Mouse (Mus musculus): ENCODE data around the gene Gm9964. TPM values are rescaled to one million over a fixed set of nuclear protein-coding genes. Genes with fewer than 3 reads are reported as not detected.

Gm9964 gene
- total and polyA plus RNA-seq, 2 experiments: not detected

GRCm38 (mm10) chr11:79293025-79293424 lies 3.7 kb downstream of the Gm9964 start:
- TF ChIP-seq POLR2A (IDR thresholded peaks at IDR 0.05; ENCODE audit: extremely low read depth, insufficient read depth, low read length): no peak
- TF ChIP-seq CTCF (IDR thresholded peaks at IDR 0.05; ENCODE audit: low read depth, low read length): no peak
- Histone ChIP-seq H3K9ac (ENCODE audit: low read depth, low read length) (no peak overlapping the region), H3K4me1 (ENCODE audit: control insufficient read depth, insufficient read depth, low read length) (peaks cover 11% of the 10 kb centered on the region), H3K79me2 (ENCODE audit: control insufficient read depth, insufficient read depth, low read length) (no peaks in the 10 kb centered on the region), H3K27ac (replicated peaks; ENCODE audit: insufficient read depth, low read depth, low read length) (no peak overlapping the region), H3K36me3 (ENCODE audit: control insufficient read depth, insufficient read depth, low read length) (no peaks in the 10 kb centered on the region), H3K27me3 (ENCODE audit: control insufficient read depth, insufficient read depth, low read length) (no peaks in the 10 kb centered on the region), H3K4me3 (ENCODE audit: insufficient read depth, low read depth, low read length) (no peak overlapping the region)
- no peak for DNase-seq (ENCODE audit: extremely low read depth, low read depth, low spot score)
- WGBS: 80% methylated on average over 3 of the region's 3 CpGs

- Histone ChIP-seq H3K27me3 (ENCODE audit: control insufficient read depth, insufficient read depth, low read length) (no peaks in the 10 kb centered on the region), H3K9ac (ENCODE audit: low read depth, low read length) (no peak overlapping the region), H3K27ac (replicated peaks; ENCODE audit: insufficient read depth, low read depth, low read length) (no peak overlapping the region), H3K4me3 (ENCODE audit: insufficient read depth, low read depth, low read length) (no peak overlapping the region), H3K4me1 (ENCODE audit: control insufficient read depth, insufficient read depth, low read length) (peaks cover 19% of the 10 kb centered on the region), H3K79me2 (ENCODE audit: control insufficient read depth, insufficient read depth, low read length) (no peaks in the 10 kb centered on the region), H3K36me3 (ENCODE audit: control insufficient read depth, insufficient read depth, low read length) (no peaks in the 10 kb centered on the region)
- TF ChIP-seq POLR2A (IDR thresholded peaks at IDR 0.05; ENCODE audit: extremely low read depth, insufficient read depth, low read length) (no peak), CTCF (IDR thresholded peaks at IDR 0.05; ENCODE audit: low read depth, low read length) (no peak)
- 91% methylated on average over 3 of the region's 3 CpGs for WGBS
- no peak for DNase-seq (ENCODE audit: extremely low read depth, low read depth, low spot score)
Observed at GRCm38 (mm10) chr11:79292130-79292529, 4.6 kb downstream of the Gm9964 start.

GRCm38 (mm10) chr11:79291651-79292050 lies 5.1 kb downstream of the Gm9964 start:
- TF ChIP-seq CTCF (IDR thresholded peaks at IDR 0.05; ENCODE audit: low read depth, low read length): no peak
- TF ChIP-seq POLR2A (IDR thresholded peaks at IDR 0.05; ENCODE audit: extremely low read depth, insufficient read depth, low read length): no peak
- DNase-seq (ENCODE audit: extremely low read depth, low read depth, low spot score): no peak

GRCm38 (mm10) chr11:79290473-79290872 lies 6.2 kb downstream of the Gm9964 start:
- DNase-seq (ENCODE audit: extremely low read depth, low read depth, low spot score): peak; percentile 72
- H3K36me3 ChIP-seq (ENCODE audit: control insufficient read depth, insufficient read depth, low read length): no peaks in the 10 kb centered on the region
- no peaks in the 10 kb centered on the region for H3K27me3 ChIP-seq (ENCODE audit: control insufficient read depth, insufficient read depth, low read length)
- no peak overlapping the region for H3K27ac ChIP-seq (replicated peaks; ENCODE audit: insufficient read depth, low read depth, low read length)
- H3K79me2 ChIP-seq (ENCODE audit: control insufficient read depth, insufficient read depth, low read length): no peaks in the 10 kb centered on the region
- no peak overlapping the region for H3K9ac ChIP-seq (ENCODE audit: low read depth, low read length)
- 41% methylated on average over 2 of the region's 2 CpGs for WGBS
- TF ChIP-seq POLR2A (IDR thresholded peaks at IDR 0.05; ENCODE audit: extremely low read depth, insufficient read depth, low read length) (no peak), CTCF (IDR thresholded peaks at IDR 0.05; ENCODE audit: low read depth, low read length) (peak; percentile 88)
- H3K4me1 ChIP-seq (ENCODE audit: control insufficient read depth, insufficient read depth, low read length): peaks cover 31% of the 10 kb centered on the region
- no peak overlapping the region for H3K4me3 ChIP-seq (ENCODE audit: insufficient read depth, low read depth, low read length)

More at GRCm38 (mm10) chr11:79291651-79292050, 5.1 kb downstream of the Gm9964 start:
- Histone ChIP-seq H3K27me3 (ENCODE audit: control insufficient read depth, insufficient read depth, low read length) (no peaks in the 10 kb centered on the region), H3K4me3 (ENCODE audit: insufficient read depth, low read depth, low read length) (no peak overlapping the region), H3K36me3 (ENCODE audit: control insufficient read depth, insufficient read depth, low read length) (no peaks in the 10 kb centered on the region), H3K27ac (replicated peaks; ENCODE audit: insufficient read depth, low read depth, low read length) (no peak overlapping the region), H3K4me1 (ENCODE audit: control insufficient read depth, insufficient read depth, low read length) (peaks cover 22% of the 10 kb centered on the region), H3K9ac (ENCODE audit: low read depth, low read length) (no peak overlapping the region), H3K79me2 (ENCODE audit: control insufficient read depth, insufficient read depth, low read length) (no peaks in the 10 kb centered on the region)
- WGBS: 67% methylated on average over 5 of the region's 5 CpGs

GRCm38 (mm10) chr11:79288913-79289640 lies 7.6 kb downstream of the Gm9964 start:
- WGBS: 48% methylated on average over 5 of the region's 5 CpGs
- no peaks in the 10 kb centered on the region for H3K27me3 ChIP-seq (ENCODE audit: control insufficient read depth, insufficient read depth, low read length)
- no peaks in the 10 kb centered on the region for H3K36me3 ChIP-seq (ENCODE audit: control insufficient read depth, insufficient read depth, low read length)
- no peaks in the 10 kb centered on the region for H3K79me2 ChIP-seq (ENCODE audit: control insufficient read depth, insufficient read depth, low read length)
- H3K9ac ChIP-seq (ENCODE audit: low read depth, low read length): peak overlapping the region; percentile 11; the same call in 1 of the 2 replicates
- no peak overlapping the region for H3K4me3 ChIP-seq (ENCODE audit: insufficient read depth, low read depth, low read length)
- TF ChIP-seq CTCF (IDR thresholded peaks at IDR 0.05; ENCODE audit: low read depth, low read length) (no peak), POLR2A (IDR thresholded peaks at IDR 0.05; ENCODE audit: extremely low read depth, insufficient read depth, low read length) (no peak)
- peaks cover 31% of the 10 kb centered on the region for H3K4me1 ChIP-seq (ENCODE audit: control insufficient read depth, insufficient read depth, low read length)
- H3K27ac ChIP-seq (replicated peaks; ENCODE audit: insufficient read depth, low read depth, low read length): peak overlapping the region; percentile 80
- DNase-seq (ENCODE audit: extremely low read depth, low read depth, low spot score): peak; percentile 99

- H3K79me2 ChIP-seq (ENCODE audit: control insufficient read depth, insufficient read depth, low read length): no peaks in the 10 kb centered on the region
- no peak for DNase-seq (ENCODE audit: extremely low read depth, low read depth, low spot score)
- H3K36me3 ChIP-seq (ENCODE audit: control insufficient read depth, insufficient read depth, low read length): no peaks in the 10 kb centered on the region
- H3K27me3 ChIP-seq (ENCODE audit: control insufficient read depth, insufficient read depth, low read length): no peaks in the 10 kb centered on the region
- H3K9ac ChIP-seq (ENCODE audit: low read depth, low read length): peak overlapping the region; percentile 14
- no peak overlapping the region for H3K4me3 ChIP-seq (ENCODE audit: insufficient read depth, low read depth, low read length)
- TF ChIP-seq CTCF (IDR thresholded peaks at IDR 0.05; ENCODE audit: low read depth, low read length) (no peak), POLR2A (IDR thresholded peaks at IDR 0.05; ENCODE audit: extremely low read depth, insufficient read depth, low read length) (no peak)
- H3K27ac ChIP-seq (replicated peaks; ENCODE audit: insufficient read depth, low read depth, low read length): peak overlapping the region; percentile 80
- 59% methylated on average over 7 of the region's 7 CpGs for WGBS
- peaks cover 31% of the 10 kb centered on the region for H3K4me1 ChIP-seq (ENCODE audit: control insufficient read depth, insufficient read depth, low read length)
Observed at GRCm38 (mm10) chr11:79288278-79288843, 8.3 kb downstream of the Gm9964 start.

Measured in liver, adult 2 months (tissue).